Mouse (Mus musculus): ENCODE data around the gene Ppard.
A peak's percentile ranks its signal among the peaks of the same experiment; 100 is the strongest.
"Not testable (repeated sequence)": the region's sequence is repeated elsewhere in the genome, so short reads cannot be mapped to it uniquely, and the experiment has no call there.

Ppard gene

GRCm38 (mm10) chr17:28312232-28313211, 80.0 kb downstream of the Ppard start:
- DNase-seq (ENCODE audit: extremely low read depth, insufficient read length, low spot score) = peak; percentile 67

GRCm38 (mm10) chr17:28313212-28313879, 80.8 kb downstream of the Ppard start, which contains the start of gene Fance:
Gene Fance, plus strand, starts transcription at chr17:28313519.
- peak; percentile 99 for DNase-seq (ENCODE audit: extremely low read depth, insufficient read length, low spot score)

GRCm38 (mm10) chr17:28313880-28314225, 81.4 kb downstream of the Ppard start:
- DNase-seq (ENCODE audit: extremely low read depth, insufficient read length, low spot score) = no peak

GRCm38 (mm10) chr17:28315611-28316160, 83.2 kb downstream of the Ppard start:
- DNase-seq (ENCODE audit: extremely low read depth, insufficient read length, low spot score) = no peak

- DNase-seq (ENCODE audit: extremely low read depth, insufficient read length, low spot score) = no peak
These were observed 84.0 kb downstream of the Ppard start for GRCm38 (mm10) chr17:28316476-28316875.

GRCm38 (mm10) chr17:28317091-28317490, 84.6 kb downstream of the Ppard start:
- DNase-seq (ENCODE audit: extremely low read depth, insufficient read length, low spot score) = no peak

GRCm38 (mm10) chr17:28317725-28318124, 85.2 kb downstream of the Ppard start:
- DNase-seq (ENCODE audit: extremely low read depth, insufficient read length, low spot score) = no peak

- DNase-seq (ENCODE audit: extremely low read depth, insufficient read length, low spot score) = no peak
These were observed 89.2 kb downstream of the Ppard start for GRCm38 (mm10) chr17:28321700-28322099.

GRCm38 (mm10) chr17:28323786-28324185, 91.3 kb downstream of the Ppard start:
- DNase-seq (ENCODE audit: extremely low read depth, insufficient read length, low spot score) = no peak

GRCm38 (mm10) chr17:28324416-28324815, 91.9 kb downstream of the Ppard start:
- DNase-seq (ENCODE audit: extremely low read depth, insufficient read length, low spot score) = not testable (repeated sequence)

GRCm38 (mm10) chr17:28325751-28326150, 93.3 kb downstream of the Ppard start:
- DNase-seq (ENCODE audit: extremely low read depth, insufficient read length, low spot score) = no peak

- DNase-seq (ENCODE audit: extremely low read depth, insufficient read length, low spot score) = no peak
These were observed 94.5 kb downstream of the Ppard start for GRCm38 (mm10) chr17:28326951-28327350.

GRCm38 (mm10) chr17:28327673-28328325, 95.3 kb downstream of the Ppard start:
- DNase-seq (ENCODE audit: extremely low read depth, insufficient read length, low spot score) = no peak

GRCm38 (mm10) chr17:28328366-28328928, 95.9 kb downstream of the Ppard start, which contains the start of gene Rpl10a:
Gene Rpl10a, plus strand, starts transcription at chr17:28328471.
- peak; percentile 96 for DNase-seq (ENCODE audit: extremely low read depth, insufficient read length, low spot score)

- peak; percentile 69 for DNase-seq (ENCODE audit: extremely low read depth, insufficient read length, low spot score)
These were observed 96.4 kb downstream of the Ppard start for GRCm38 (mm10) chr17:28328946-28329345.

GRCm38 (mm10) chr17:28329503-28330231, 97.2 kb downstream of the Ppard start:
- DNase-seq (ENCODE audit: extremely low read depth, insufficient read length, low spot score) = peak; percentile 41

- DNase-seq (ENCODE audit: extremely low read depth, insufficient read length, low spot score) = no peak
These were observed 97.7 kb downstream of the Ppard start for GRCm38 (mm10) chr17:28330232-28330546.

- not testable (repeated sequence) for DNase-seq (ENCODE audit: extremely low read depth, insufficient read length, low spot score)
These were observed 98.1 kb downstream of the Ppard start for GRCm38 (mm10) chr17:28330590-28330989.

GRCm38 (mm10) chr17:28331241-28332112, 99.0 kb downstream of the Ppard start:
- DNase-seq (ENCODE audit: extremely low read depth, insufficient read length, low spot score) = peak; percentile 52
